Mouse (Mus musculus) erythroid progenitor cell, adult 5-6 weeks (primary cell): Measurements from ENCODE around the gene Cdrt4. TPM values are rescaled to one million over a fixed set of nuclear protein-coding genes. Genes with fewer than 3 reads are reported as not detected.

Experiments
- ATAC-seq: replicated peaks from 2 replicates; pipeline ENCODE4 v1.8.0; 2016; ENCODE audit warnings: moderate number of reproducible peaks, mild to moderate bottlenecking, moderate TSS enrichment, inconsistent platforms; ENCODE audit not compliant: poor library complexity, low FRiP score, severe bottlenecking
- total RNA-seq, 2 experiments: library from RNA; stranded (forward) in 1 of 2; stranded (reverse) in 1 of 2; fragments of 150-400 nt in 1 of 2; fragments of 186-747, 209-891 nt in 1 of 2; gene quantifications; 2 replicates each; pipeline versions ENCODE4 v1.2.3 to v1.2.4; 2015 to 2017; ENCODE audit warnings: low replicate concordance in 2 of 2

Cdrt4 gene
- total RNA-seq, 2 experiments from 2014 or later, result not detected

GRCm38 (mm10) chr11:63026651-63027141 is 75.7 kb downstream of the Cdrt4 start:
- ATAC-seq, result no peak

DNA sequence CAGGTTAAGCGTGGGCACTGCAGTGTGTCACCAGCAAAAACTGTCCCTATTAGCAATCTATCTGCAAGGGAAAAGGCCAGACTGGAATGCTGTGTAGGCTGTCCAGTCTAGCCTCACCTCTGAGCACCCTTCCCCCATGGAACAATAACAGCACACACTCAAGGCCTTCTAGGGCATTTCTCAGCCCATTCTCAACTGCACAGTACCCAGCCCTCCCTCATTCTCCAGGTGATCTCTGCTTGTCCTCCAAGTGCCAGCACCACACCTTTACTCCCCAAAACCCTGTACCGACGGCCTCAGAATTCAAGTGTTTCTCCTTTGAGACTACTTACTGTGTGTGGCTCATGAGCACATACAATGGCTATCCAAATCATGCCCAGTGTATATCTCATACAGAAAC is 77.1 kb downstream of the Cdrt4 start:
- no peak for ATAC-seq

- no peak for ATAC-seq
Observed at GRCm38 (mm10) chr11:63029148-63029714, 78.2 kb downstream of the Cdrt4 start.

DNA sequence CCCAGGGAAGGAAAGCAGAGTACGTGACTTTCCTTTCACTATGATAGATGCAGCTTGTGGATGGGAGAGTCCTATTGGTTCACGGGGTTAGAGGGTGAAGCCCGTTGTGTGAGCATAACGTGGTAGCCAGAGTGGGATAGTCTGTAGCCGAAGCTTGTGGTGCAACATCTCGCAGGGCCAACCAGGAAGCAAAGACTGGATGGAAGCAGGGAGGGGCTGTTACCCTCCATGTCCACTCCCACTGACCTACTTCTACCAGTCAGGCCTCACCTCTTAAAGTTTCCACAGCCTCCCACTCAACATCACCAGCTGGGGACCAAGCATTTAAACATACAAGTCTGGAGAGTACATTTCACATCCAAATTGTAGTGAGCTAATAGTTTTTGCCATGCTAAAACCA is 78.7 kb downstream of the Cdrt4 start:
- no peak for ATAC-seq

- ATAC-seq, result no peak
Observed at GRCm38 (mm10) chr11:63035420-63036211, 84.6 kb downstream of the Cdrt4 start.

- ATAC-seq, result no peak
Observed at GRCm38 (mm10) chr11:63040002-63040661, 89.1 kb downstream of the Cdrt4 start.

Other genes starting within 250 kb of the Cdrt4 start
- gene Zfp287, start 219.3 kb upstream of the Cdrt4 start, total RNA-seq (2015; ENCODE audit: low replicate concordance), result 0.42 TPM in 1 of 2 replicates, not detected in the other
- 0.26 and 0.83 TPM in 2 replicates for gene Zfp287, start 219.3 kb upstream of the Cdrt4 start, total RNA-seq (2017; ENCODE audit: low replicate concordance)
- gene Gm10428, start 198.1 kb upstream of the Cdrt4 start, total RNA-seq (2015; ENCODE audit: low replicate concordance), result not detected in 2 replicates
- gene Gm10428, start 198.1 kb upstream of the Cdrt4 start, total RNA-seq (2017; ENCODE audit: low replicate concordance), result not detected in 2 replicates
- not detected in 2 replicates for gene Zfp286, start 161.7 kb upstream of the Cdrt4 start, total RNA-seq (2015; ENCODE audit: low replicate concordance)
- gene Zfp286, start 161.7 kb upstream of the Cdrt4 start, total RNA-seq (2017; ENCODE audit: low replicate concordance), result not detected in 2 replicates
- 3.4 and 7.2 TPM in 2 replicates for gene Trim16, start 131.0 kb upstream of the Cdrt4 start, total RNA-seq (2015; ENCODE audit: low replicate concordance)
- gene Trim16, start 131.0 kb upstream of the Cdrt4 start, total RNA-seq (2017; ENCODE audit: low replicate concordance), result 3.2 and 5.1 TPM in 2 replicates
- gene Fbxw10, start 104.1 kb upstream of the Cdrt4 start, total RNA-seq (2015; ENCODE audit: low replicate concordance), result 0.72 TPM in 1 of 2 replicates, not detected in the other
- 0.13 TPM in 1 of 2 replicates, not detected in the other for gene Fbxw10, start 104.1 kb upstream of the Cdrt4 start, total RNA-seq (2017; ENCODE audit: low replicate concordance)
- 3.2 and 8.0 TPM in 2 replicates for gene Tvp23b, start 71.7 kb upstream of the Cdrt4 start, total RNA-seq (2015; ENCODE audit: low replicate concordance)
- 2.2 and 5.9 TPM in 2 replicates for gene Tvp23b, start 71.7 kb upstream of the Cdrt4 start, total RNA-seq (2017; ENCODE audit: low replicate concordance)
- not detected in 2 replicates for gene Tekt3, start 110.5 kb downstream of the Cdrt4 start, total RNA-seq (2015; ENCODE audit: low replicate concordance)
- not detected in 2 replicates for gene Tekt3, start 110.5 kb downstream of the Cdrt4 start, total RNA-seq (2017; ENCODE audit: low replicate concordance)
- gene Pmp22, start 177.8 kb downstream of the Cdrt4 start, total RNA-seq (2015; ENCODE audit: low replicate concordance), result 1.7 and 1.8 TPM in 2 replicates
- 1.2 TPM in 1 of 2 replicates, not detected in the other for gene Pmp22, start 177.8 kb downstream of the Cdrt4 start, total RNA-seq (2017; ENCODE audit: low replicate concordance)